Comparison of ENCODE assay signal across 19 mouse cellular contexts in the genomic region with DNA sequence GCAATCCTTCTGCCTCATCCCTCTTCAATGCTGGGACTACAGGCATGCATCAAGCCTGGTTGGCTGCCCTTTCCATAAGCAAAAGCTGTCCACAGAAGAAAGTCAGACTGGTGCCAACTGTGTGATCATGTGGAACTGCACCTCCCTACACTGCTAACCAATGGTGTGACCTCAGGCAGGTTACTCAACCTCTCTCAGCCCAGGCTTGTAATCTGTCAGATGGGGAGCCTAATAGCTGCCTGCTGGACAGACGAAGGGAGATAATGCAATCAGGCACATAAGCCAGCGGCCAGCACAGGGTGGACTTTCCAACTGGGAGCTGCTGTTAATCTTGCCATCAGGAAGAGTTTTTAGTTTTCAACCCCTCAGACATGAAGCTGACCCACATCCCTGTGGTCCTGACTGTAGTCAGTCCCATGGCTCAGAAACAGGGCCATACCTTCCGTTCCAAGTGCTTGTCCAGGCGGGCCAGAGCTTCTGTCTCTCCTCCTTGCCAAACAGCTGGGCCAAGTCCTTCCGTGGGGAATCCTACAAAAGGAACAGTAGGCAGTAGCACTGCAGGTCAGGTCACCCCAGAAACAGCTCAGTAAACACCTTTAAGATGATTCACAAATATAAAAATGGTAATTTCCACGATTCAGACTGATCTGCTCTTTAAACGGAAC. TPM values are rescaled to one million over a fixed set of nuclear protein-coding genes. Genes with fewer than 3 reads are reported as not detected.
A peak's percentile ranks its signal among the peaks of the same experiment; 100 is the strongest.
DNase-seq lines count a peak whose midpoint lies in the region; ATAC-seq and TF ChIP-seq lines count a peak whose summit lies in the region.
"Had no signal": no experiment of that assay in that cellular context is flagged by ENCODE, and none has a peak within 500 bp of the region (broad histone marks: within the 10 kb centered on the region; RNA-seq: fewer than 3 reads in every experiment).

No protein-coding gene starts in this region.

- no peak overlapping the region for H3K9ac ChIP-seq in liver, embryonic 15.5 days
- no peak overlapping the region for H3K9ac ChIP-seq in liver, embryonic 12.5 days
- H3K9ac ChIP-seq in liver, postnatal 0 days (replicated peaks) = no peak overlapping the region
- H3K9ac ChIP-seq in hindbrain, embryonic 11.5 days (ENCODE audit: low read depth, low read length) = no peak overlapping the region
- H3K9ac ChIP-seq: forebrain, embryonic 15.5 days; heart, embryonic 15.5 days; hindbrain, embryonic 13.5 days; limb, embryonic 15.5 days; neural tube, embryonic 15.5 days had no signal

- H3K4me2 ChIP-seq in liver, embryonic 15.5 days = no peak overlapping the region
- no peak overlapping the region for H3K4me2 ChIP-seq in liver, embryonic 12.5 days
- no peak overlapping the region for H3K4me2 ChIP-seq in liver, postnatal 0 days (ENCODE audit: low read depth, low read length)
- H3K4me2 ChIP-seq in hindbrain, embryonic 11.5 days (replicated peaks; ENCODE audit: low read depth, low read length) = no peak overlapping the region
- H3K4me2 ChIP-seq: forebrain, embryonic 15.5 days; heart, embryonic 15.5 days; hindbrain, embryonic 13.5 days; limb, embryonic 15.5 days; neural tube, embryonic 15.5 days had no signal

- no peak for TF ChIP-seq CTCF in liver, postnatal 0 days (IDR thresholded peaks at IDR 0.05; ENCODE audit: low read depth)

- peak; percentile 72 for DNase-seq in adrenal gland, adult 2 months
- DNase-seq in adrenal gland, adult 18-20 months (ENCODE audit: low spot score in 2 of 2) = no peak
- DNase-seq in heart, adult 18-20 months = peak; percentile 50 to 61
- DNase-seq in heart, adult 8-10 months (ENCODE audit: low spot score) = no peak
- DNase-seq in liver, postnatal 0 days = peak; percentile 51
- DNase-seq in hindbrain, embryonic 11.5 days (ENCODE audit: low spot score) = no peak
- DNase-seq: gastrocnemius, postnatal 10 days; lung, postnatal 14 days; thymus, adult 18-20 months had no signal

- TF ChIP-seq EP300 in liver, postnatal 0 days (IDR thresholded peaks at IDR 0.05; ENCODE audit: low read depth) = peak; percentile 40; the same call in 1 of the 2 replicates

- peaks cover 85% of the 10 kb centered on the region for H3K36me3 ChIP-seq in liver, embryonic 15.5 days (replicated peaks)
- peaks cover 100% of the 10 kb centered on the region for H3K36me3 ChIP-seq in liver, embryonic 12.5 days
- peaks cover 81% of the 10 kb centered on the region for H3K36me3 ChIP-seq in liver, postnatal 0 days (replicated peaks; ENCODE audit: insufficient read depth, low read length)
- H3K36me3 ChIP-seq in hindbrain, embryonic 11.5 days (ENCODE audit: control insufficient read depth, insufficient read depth, low read length) = no peaks in the 10 kb centered on the region

- H3K27ac ChIP-seq in liver, embryonic 15.5 days (replicated peaks) = no peak overlapping the region
- H3K27ac ChIP-seq in liver, embryonic 12.5 days = no peak overlapping the region
- peak overlapping the region; percentile 83 for H3K27ac ChIP-seq in liver, postnatal 0 days (ENCODE audit: low read depth)
- no peak overlapping the region for H3K27ac ChIP-seq in hindbrain, embryonic 11.5 days (ENCODE audit: low read depth, low read length)
- H3K27ac ChIP-seq: forebrain, embryonic 15.5 days; heart, embryonic 15.5 days; hindbrain, embryonic 13.5 days; limb, embryonic 15.5 days had no signal

- peak; percentile 41; the same call in 1 of the 2 replicates for ATAC-seq in liver, embryonic 15.5 days (ENCODE audit: insufficient read depth)
- ATAC-seq in liver, embryonic 12.5 days = no peak
- ATAC-seq in liver, postnatal 0 days = peak; percentile 93
- no peak for ATAC-seq in hindbrain, embryonic 11.5 days (ENCODE audit: low FRiP score)
- ATAC-seq: forebrain, embryonic 15.5 days; intestine, embryonic 16.5 days had no signal

- H3K27me3 ChIP-seq in liver, embryonic 15.5 days = no peaks in the 10 kb centered on the region
- H3K27me3 ChIP-seq in liver, embryonic 12.5 days (replicated peaks) = no peaks in the 10 kb centered on the region
- H3K27me3 ChIP-seq in liver, postnatal 0 days (ENCODE audit: insufficient read depth, low read length) = no peaks in the 10 kb centered on the region
- H3K27me3 ChIP-seq in hindbrain, embryonic 11.5 days (ENCODE audit: control insufficient read depth, insufficient read depth, low read length) = no peaks in the 10 kb centered on the region
- H3K27me3 ChIP-seq: forebrain, embryonic 15.5 days; heart, embryonic 15.5 days; hindbrain, embryonic 13.5 days; limb, embryonic 15.5 days; neural tube, embryonic 15.5 days had no signal

- 68% methylated on average over 7 of the region's 7 CpGs for WGBS in liver, embryonic 15.5 days (ENCODE audit: insufficient replicate concordance)
- WGBS in liver, embryonic 12.5 days (ENCODE audit: insufficient replicate concordance) = 80% methylated on average over 7 of the region's 7 CpGs
- WGBS in liver, postnatal 0 days (ENCODE audit: insufficient replicate concordance) = 77% methylated on average over 7 of the region's 7 CpGs
- 93% methylated on average over 7 of the region's 7 CpGs for WGBS in hindbrain, embryonic 11.5 days

- H3K4me3 ChIP-seq in liver, embryonic 15.5 days (replicated peaks) = no peak overlapping the region
- no peak overlapping the region for H3K4me3 ChIP-seq in liver, embryonic 12.5 days
- H3K4me3 ChIP-seq in liver, postnatal 0 days (ENCODE audit: low read depth, low read length) = no peak overlapping the region
- no peak overlapping the region for H3K4me3 ChIP-seq in hindbrain, embryonic 11.5 days (ENCODE audit: low read depth, low read length)
- H3K4me3 ChIP-seq: forebrain, embryonic 15.5 days; heart, embryonic 15.5 days; hindbrain, embryonic 13.5 days; limb, embryonic 15.5 days; midbrain, embryonic 10.5 days; neural tube, embryonic 15.5 days had no signal

- no peaks in the 10 kb centered on the region for H3K9me3 ChIP-seq in liver, embryonic 15.5 days (replicated peaks)
- H3K9me3 ChIP-seq in liver, embryonic 12.5 days (replicated peaks) = no peaks in the 10 kb centered on the region
- no peaks in the 10 kb centered on the region for H3K9me3 ChIP-seq in liver, postnatal 0 days (ENCODE audit: low read length)
- no peaks in the 10 kb centered on the region for H3K9me3 ChIP-seq in hindbrain, embryonic 11.5 days (ENCODE audit: control insufficient read depth, low read length)
- H3K9me3 ChIP-seq: forebrain, embryonic 15.5 days; heart, embryonic 15.5 days; hindbrain, embryonic 13.5 days; limb, embryonic 15.5 days; midbrain, embryonic 10.5 days; neural tube, embryonic 15.5 days had no signal

- peaks cover 13% of the 10 kb centered on the region for H3K4me1 ChIP-seq in liver, embryonic 15.5 days (replicated peaks)
- H3K4me1 ChIP-seq in liver, embryonic 12.5 days = 0 out of 2 replicates have a peak, but pooled peaks cover 6% of the 10 kb centered on the region
- H3K4me1 ChIP-seq in liver, postnatal 0 days (ENCODE audit: insufficient read depth) = peaks cover 25% of the 10 kb centered on the region
- peaks cover 16% of the 10 kb centered on the region for H3K4me1 ChIP-seq in hindbrain, embryonic 11.5 days (replicated peaks; ENCODE audit: control insufficient read depth, insufficient read depth, low read length)

RNA-seq across cellular contexts. Expression of a gene that starts 12.0 kb away (rescaled TPM):
- total RNA-seq in adrenal gland, adult 2 months (2021) = 10 to 100 TPM; 32.9 to 45.1 TPM
- 27.6 and 53.8 TPM in 2 replicates for polyA plus RNA-seq in adrenal gland, adult 2 months (2012; rRNA removed)
- total RNA-seq in adrenal gland, adult 18-20 months (2021) = 10 to 100 TPM; 20.6 to 46.2 TPM
- total RNA-seq in heart, adult 18-20 months (2021) = 10 to 100 TPM; 15.4 to 16.7 TPM
- total RNA-seq in heart, adult 8-10 months (2022) = 10 to 100 TPM; 22.6 to 35.6 (median 32.8) TPM
- 11.2 and 14.6 TPM in 2 replicates for polyA plus RNA-seq in liver, embryonic 15.5 days (2015; fragmentation: Nextera tagmentation; extraction: Ambion mirVana)
- polyA plus RNA-seq in liver, embryonic 12.5 days (2016; fragmentation: Nextera tagmentation; extraction: Ambion mirVana) = 14.1 and 14.5 TPM in 2 replicates
- 9.6 and 11.9 TPM in 2 replicates for polyA plus RNA-seq in liver, postnatal 0 days (2015; fragmentation: Nextera tagmentation; extraction: Ambion mirVana)
- 21.5 and 22.1 TPM in 2 replicates for polyA plus RNA-seq in hindbrain, embryonic 11.5 days (2014; fragmentation: Nextera tagmentation; extraction: Ambion mirVana)

RNA-seq across cellular contexts. Expression of a gene that starts 20.8 kb away (rescaled TPM):
- total RNA-seq in adrenal gland, adult 2 months (2021) = 10 to 100 TPM; 30.2 to 34.9 TPM
- 60.9 and 67.1 TPM in 2 replicates for polyA plus RNA-seq in adrenal gland, adult 2 months (2012; rRNA removed)
- 10 to 100 TPM; 29.6 to 32.3 TPM for total RNA-seq in adrenal gland, adult 18-20 months (2021)
- 1 to 10 TPM; 3.2 to 3.7 TPM for total RNA-seq in heart, adult 18-20 months (2021)
- 1 to 10 TPM; 3.4 to 4.6 (median 3.9) TPM for total RNA-seq in heart, adult 8-10 months (2022)
- polyA plus RNA-seq in liver, embryonic 15.5 days (2015; fragmentation: Nextera tagmentation; extraction: Ambion mirVana) = 1.8 and 1.9 TPM in 2 replicates
- polyA plus RNA-seq in liver, embryonic 12.5 days (2016; fragmentation: Nextera tagmentation; extraction: Ambion mirVana) = 4.6 and 4.7 TPM in 2 replicates
- polyA plus RNA-seq in liver, postnatal 0 days (2015; fragmentation: Nextera tagmentation; extraction: Ambion mirVana) = 2.6 and 2.8 TPM in 2 replicates
- 33.3 and 39.0 TPM in 2 replicates for polyA plus RNA-seq in hindbrain, embryonic 11.5 days (2014; fragmentation: Nextera tagmentation; extraction: Ambion mirVana)
- total RNA-seq: monocyte, adult 5-6 weeks had no signal

RNA-seq across cellular contexts. Expression of a gene that starts 38.5 kb away (rescaled TPM):
- 10 to 100 TPM; 14.3 to 23.2 TPM for total RNA-seq in adrenal gland, adult 2 months (2021)
- 50.9 and 98.4 TPM in 2 replicates for polyA plus RNA-seq in adrenal gland, adult 2 months (2012; rRNA removed)
- 10 to 100 TPM; 12.1 to 21.7 TPM for total RNA-seq in adrenal gland, adult 18-20 months (2021)
- total RNA-seq in heart, adult 18-20 months (2021) = 1 to 10 TPM; 5.4 to 6.0 TPM
- 1 to 10 TPM; 5.5 to 6.8 (median 6.2) TPM for total RNA-seq in heart, adult 8-10 months (2022)
- polyA plus RNA-seq in liver, embryonic 15.5 days (2015; fragmentation: Nextera tagmentation; extraction: Ambion mirVana) = 11.0 and 11.6 TPM in 2 replicates
- polyA plus RNA-seq in liver, embryonic 12.5 days (2016; fragmentation: Nextera tagmentation; extraction: Ambion mirVana) = 15.3 and 15.5 TPM in 2 replicates
- 9.0 and 9.3 TPM in 2 replicates for polyA plus RNA-seq in liver, postnatal 0 days (2015; fragmentation: Nextera tagmentation; extraction: Ambion mirVana)
- 8.7 and 9.0 TPM in 2 replicates for polyA plus RNA-seq in hindbrain, embryonic 11.5 days (2014; fragmentation: Nextera tagmentation; extraction: Ambion mirVana)

RNA-seq across cellular contexts. Expression of a gene that starts 39.5 kb away (rescaled TPM):
- total RNA-seq in adrenal gland, adult 2 months (2021) = 10 to 100 TPM in 1 of 2 experiments, 1 to 10 TPM in 1; 4.9 to 14.6 TPM
- 10.5 and 15.0 TPM in 2 replicates for polyA plus RNA-seq in adrenal gland, adult 2 months (2012; rRNA removed)
- total RNA-seq in adrenal gland, adult 18-20 months (2021) = 10 to 100 TPM in 1 of 2 experiments, 1 to 10 TPM in 1; 6.6 to 15.3 TPM
- 1 to 10 TPM in 1 of 2 experiments, under 1 TPM in 1; 0.25 to 1.1 TPM for total RNA-seq in heart, adult 18-20 months (2021)
- total RNA-seq in heart, adult 8-10 months (2022) = 1 to 10 TPM in 2 of 4 experiments, under 1 TPM in 2; 0.26 to 1.5 (median 0.86) TPM
- polyA plus RNA-seq in liver, embryonic 15.5 days (2015; fragmentation: Nextera tagmentation; extraction: Ambion mirVana) = 1.4 and 1.5 TPM in 2 replicates
- polyA plus RNA-seq in liver, embryonic 12.5 days (2016; fragmentation: Nextera tagmentation; extraction: Ambion mirVana) = 1.1 and 1.4 TPM in 2 replicates
- 1.9 and 2.1 TPM in 2 replicates for polyA plus RNA-seq in liver, postnatal 0 days (2015; fragmentation: Nextera tagmentation; extraction: Ambion mirVana)
- 2.4 and 3.3 TPM in 2 replicates for polyA plus RNA-seq in hindbrain, embryonic 11.5 days (2014; fragmentation: Nextera tagmentation; extraction: Ambion mirVana)

RNA-seq across cellular contexts. Expression of a gene that starts 47.2 kb away (rescaled TPM):
- 1 to 10 TPM in 1 of 2 experiments, under 1 TPM in 1; 0.45 to 1.4 TPM for total RNA-seq in adrenal gland, adult 2 months (2021)
- 1.3 and 2.2 TPM in 2 replicates for polyA plus RNA-seq in adrenal gland, adult 2 months (2012; rRNA removed)
- total RNA-seq in adrenal gland, adult 18-20 months (2021) = 1 to 10 TPM in 1 of 2 experiments, not detected in 1; 2.7 TPM
- total RNA-seq in heart, adult 18-20 months (2021) = under 1 TPM in 1 of 2 experiments, not detected in 1; 0.41 TPM
- total RNA-seq in heart, adult 8-10 months (2022) = under 1 TPM in 1 of 4 experiments, not detected in 3; 0.75 TPM
- 2.4 and 3.5 TPM in 2 replicates for polyA plus RNA-seq in liver, embryonic 15.5 days (2015; fragmentation: Nextera tagmentation; extraction: Ambion mirVana)
- 1.8 and 2.0 TPM in 2 replicates for polyA plus RNA-seq in liver, embryonic 12.5 days (2016; fragmentation: Nextera tagmentation; extraction: Ambion mirVana)
- 2.7 and 3.5 TPM in 2 replicates for polyA plus RNA-seq in liver, postnatal 0 days (2015; fragmentation: Nextera tagmentation; extraction: Ambion mirVana)
- 4.0 and 4.7 TPM in 2 replicates for polyA plus RNA-seq in hindbrain, embryonic 11.5 days (2014; fragmentation: Nextera tagmentation; extraction: Ambion mirVana)
- total RNA-seq: monocyte, adult 5-6 weeks had no signal

Comparison
In these comparisons a context has a peak if more than half of its experiments do, and no peak if none do; other contexts are left out.
1. DNase-seq: peak in adrenal gland, adult 2 months (single experiment), heart, adult 18-20 months (2 of 2) and liver, postnatal 0 days (single experiment); none in adrenal gland, adult 18-20 months (0 of 2), heart, adult 8-10 months (single experiment) and hindbrain, embryonic 11.5 days (single experiment).
2. ATAC-seq: peak in liver, embryonic 15.5 days (single experiment) and liver, postnatal 0 days (single experiment); none in liver, embryonic 12.5 days (single experiment) and hindbrain, embryonic 11.5 days (single experiment).